Mouse (Mus musculus) ES-CJ7 (cell line): ENCODE results near the gene Olfr1448.
"Not testable (repeated sequence)": the region's sequence is repeated elsewhere in the genome, so short reads cannot be mapped to it uniquely, and the experiment has no call there.

ENCODE experiments used
- DNase-seq: peaks from one replicate; pipeline ENCODE4 v3.0.0; 2011; ENCODE audit warnings: low read depth, low spot score

Gene Olfr1448

GRCm38 (mm10) chr19:12924319-12924718 is at the start of gene Olfr1448:
Olfr1448 (minus strand) TSS chr19:12924419.
- no peak for DNase-seq

GRCm38 (mm10) chr19:12970082-12970481 is 45.9 kb upstream of the Olfr1448 start:
- DNase-seq: not testable (repeated sequence)

GRCm38 (mm10) chr19:12949958-12950357 is 25.7 kb upstream of the Olfr1448 start, which contains the start of gene Olfr1450:
Olfr1450 (plus strand) TSS chr19:12950258.
- no peak for DNase-seq

- no peak for DNase-seq
These were observed 6.3 kb upstream of the Olfr1448 start, which contains the start of gene Olfr1449 for GRCm38 (mm10) chr19:12930540-12930939. Olfr1449 (plus strand) TSS chr19:12930840.

- DNase-seq: no peak
These were observed 20.6 kb downstream of the Olfr1448 start, which contains the start of gene Olfr1447 for GRCm38 (mm10) chr19:12903643-12904042. Olfr1447 (minus strand) TSS chr19:12903743.

GRCm38 (mm10) chr19:12893424-12893823 is 30.8 kb downstream of the Olfr1448 start, which contains the start of gene Olfr1446:
Olfr1446 (minus strand) TSS chr19:12893524.
- no peak for DNase-seq

GRCm38 (mm10) chr19:12883555-12883954 is 40.7 kb downstream of the Olfr1448 start, which contains the start of gene Olfr1445:
Olfr1445 (plus strand) TSS chr19:12883855.
- no peak for DNase-seq
